ENCODE assay signal across 8 mouse cellular contexts in the genomic region with DNA sequence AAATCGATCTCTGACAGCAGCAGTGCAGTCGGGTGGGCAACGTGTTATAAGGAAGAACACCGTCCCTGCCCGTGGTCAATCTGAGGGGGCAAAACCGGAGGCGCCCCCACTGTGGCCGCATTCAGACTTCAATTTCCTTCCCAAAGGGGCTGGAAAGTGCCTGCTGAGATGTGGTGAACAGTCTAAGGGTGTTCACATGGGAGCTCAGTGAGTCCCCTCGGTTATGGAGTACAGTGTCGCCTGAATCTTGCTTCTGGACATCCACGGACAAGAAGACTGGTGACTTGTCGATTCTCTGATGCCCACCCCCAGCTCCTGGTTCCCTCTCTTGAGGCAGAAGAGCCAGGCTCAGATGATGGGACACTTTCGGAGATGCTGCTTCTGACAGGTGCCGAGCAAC. TPM values are rescaled to one million over a fixed set of nuclear protein-coding genes. Genes with fewer than 3 reads are reported as not detected.
DNase-seq lines count a peak whose midpoint lies in the region; ATAC-seq and TF ChIP-seq lines count a peak whose summit lies in the region.

No protein-coding gene starts in this region.

- no peaks in the 10 kb centered on the region; the same call in 1 of the 2 replicates for H3K36me3 ChIP-seq in kidney, adult 2 months (ENCODE audit: control insufficient read depth, insufficient read depth, low read length)
- peaks cover 14% of the 10 kb centered on the region for H3K36me3 ChIP-seq in hindbrain, embryonic 12.5 days
- H3K36me3 ChIP-seq in midbrain, embryonic 13.5 days = peaks cover 35% of the 10 kb centered on the region

- 13% methylated on average over 14 of the region's 14 CpGs for WGBS in kidney, adult 2 months
- 18% methylated on average over 14 of the region's 14 CpGs for WGBS in hindbrain, embryonic 12.5 days
- WGBS in midbrain, embryonic 13.5 days = 14% methylated on average over 14 of the region's 14 CpGs

- peak overlapping the region; percentile 57 for H3K27ac ChIP-seq in kidney, adult 2 months (ENCODE audit: insufficient read depth, low read depth, low read length)
- no peak overlapping the region for H3K27ac ChIP-seq in brown adipose tissue, adult 24 weeks (replicated peaks; ENCODE audit: low read depth, low read length)
- H3K27ac ChIP-seq in hindbrain, embryonic 12.5 days = no peak overlapping the region
- no peak overlapping the region for H3K27ac ChIP-seq in midbrain, embryonic 13.5 days

- no peak for DNase-seq in kidney, adult 2 months
- DNase-seq in kidney, postnatal 36 days = no peak
- DNase-seq in urinary bladder, postnatal 14 days (ENCODE audit: low spot score) = no peak
- DNase-seq in layer of hippocampus, adult 9-11 months = no peak
- DNase-seq in adrenal gland, postnatal 14 days = no peak

- peak; percentile 68 for ATAC-seq in hindbrain, embryonic 12.5 days (ENCODE audit: low FRiP score)
- ATAC-seq in midbrain, embryonic 13.5 days = peak; percentile 57

- peak overlapping the region; percentile 84 for H3K4me2 ChIP-seq in hindbrain, embryonic 12.5 days (replicated peaks)
- peak overlapping the region; percentile 85 for H3K4me2 ChIP-seq in midbrain, embryonic 13.5 days (replicated peaks)

- H3K9ac ChIP-seq in hindbrain, embryonic 12.5 days = peak overlapping the region; percentile 84
- peak overlapping the region; percentile 80 for H3K9ac ChIP-seq in midbrain, embryonic 13.5 days (replicated peaks)

- H3K4me1 ChIP-seq in kidney, adult 2 months (ENCODE audit: control insufficient read depth, insufficient read depth, low read length) = peaks cover 8% of the 10 kb centered on the region
- no peaks in the 10 kb centered on the region for H3K4me1 ChIP-seq in brown adipose tissue, adult 24 weeks (ENCODE audit: control insufficient read depth, insufficient read depth, insufficient read length, low read length)
- peaks cover 9% of the 10 kb centered on the region for H3K4me1 ChIP-seq in hindbrain, embryonic 12.5 days
- H3K4me1 ChIP-seq in midbrain, embryonic 13.5 days (replicated peaks) = peaks cover 13% of the 10 kb centered on the region

- H3K27me3 ChIP-seq in kidney, adult 2 months (replicated peaks; ENCODE audit: control insufficient read depth, insufficient read depth, low read length) = no peaks in the 10 kb centered on the region
- no peaks in the 10 kb centered on the region for H3K27me3 ChIP-seq in hindbrain, embryonic 12.5 days
- H3K27me3 ChIP-seq in midbrain, embryonic 13.5 days = no peaks in the 10 kb centered on the region

- H3K4me3 ChIP-seq in kidney, adult 2 months (ENCODE audit: insufficient read depth, low read depth, low read length) = peak overlapping the region; percentile 91
- H3K4me3 ChIP-seq in brown adipose tissue, adult 24 weeks (ENCODE audit: insufficient read depth, low read depth, low read length) = peak overlapping the region; percentile 90
- H3K4me3 ChIP-seq in hindbrain, embryonic 12.5 days = peak overlapping the region; percentile 79
- H3K4me3 ChIP-seq in midbrain, embryonic 13.5 days (replicated peaks) = peak overlapping the region; percentile 80

- no peaks in the 10 kb centered on the region for H3K9me3 ChIP-seq in hindbrain, embryonic 12.5 days (replicated peaks)
- H3K9me3 ChIP-seq in midbrain, embryonic 13.5 days = no peaks in the 10 kb centered on the region

- TF ChIP-seq POLR2A in kidney, adult 2 months (IDR thresholded peaks at IDR 0.05; ENCODE audit: low read depth, low read length) = no peak

- TF ChIP-seq CTCF in kidney, adult 2 months (conservative IDR thresholded peaks at IDR 0.05; ENCODE audit: insufficient read depth, insufficient read length, low read depth, low read length) = no peak

RNA-seq across cellular contexts. Expression of a gene that starts 0.6 kb away (rescaled TPM):
- 2.2 and 5.2 TPM in 2 replicates for polyA plus RNA-seq in kidney, adult 2 months (2012; rRNA removed)
- 1.6 and 2.6 TPM in 2 replicates for polyA plus RNA-seq in brown adipose tissue, adult 24 weeks (2012; ENCODE audit: insufficient read depth, insufficient read length, missing spikeins)
- polyA plus RNA-seq in hindbrain, embryonic 12.5 days (2016; fragmentation: Nextera tagmentation; extraction: Ambion mirVana) = 10.1 and 10.3 TPM in 2 replicates
- polyA plus RNA-seq in midbrain, embryonic 13.5 days (2015; fragmentation: Nextera tagmentation; extraction: Ambion mirVana) = 11.3 and 11.6 TPM in 2 replicates
- total RNA-seq in adrenal gland, postnatal 14 days (2021) = 6.2 and 8.6 TPM in 2 replicates

RNA-seq across cellular contexts. Expression of a gene that starts 11.7 kb away (rescaled TPM):
- not detected in 2 replicates for polyA plus RNA-seq in kidney, adult 2 months (2012; rRNA removed)
- not detected in 2 replicates for polyA plus RNA-seq in brown adipose tissue, adult 24 weeks (2012; ENCODE audit: insufficient read depth, insufficient read length, missing spikeins)
- not detected in 2 replicates for polyA plus RNA-seq in hindbrain, embryonic 12.5 days (2016; fragmentation: Nextera tagmentation; extraction: Ambion mirVana)
- not detected in 2 replicates for polyA plus RNA-seq in midbrain, embryonic 13.5 days (2015; fragmentation: Nextera tagmentation; extraction: Ambion mirVana)
- total RNA-seq in adrenal gland, postnatal 14 days (2021) = not detected in 2 replicates

RNA-seq across cellular contexts. Expression of a gene that starts 45.6 kb away (rescaled TPM):
- not detected in 2 replicates for polyA plus RNA-seq in kidney, adult 2 months (2012; rRNA removed)
- polyA plus RNA-seq in brown adipose tissue, adult 24 weeks (2012; ENCODE audit: insufficient read depth, insufficient read length, missing spikeins) = not detected in 2 replicates
- polyA plus RNA-seq in hindbrain, embryonic 12.5 days (2016; fragmentation: Nextera tagmentation; extraction: Ambion mirVana) = not detected in 2 replicates
- polyA plus RNA-seq in midbrain, embryonic 13.5 days (2015; fragmentation: Nextera tagmentation; extraction: Ambion mirVana) = not detected in 2 replicates
- 0.38 and 0.48 TPM in 2 replicates for total RNA-seq in adrenal gland, postnatal 14 days (2021)

RNA-seq across cellular contexts. Expression of a gene that starts 56.2 kb away (rescaled TPM):
- not detected in 2 replicates for polyA plus RNA-seq in kidney, adult 2 months (2012; rRNA removed)
- not detected in 2 replicates for polyA plus RNA-seq in brown adipose tissue, adult 24 weeks (2012; ENCODE audit: insufficient read depth, insufficient read length, missing spikeins)
- not detected in 2 replicates for polyA plus RNA-seq in hindbrain, embryonic 12.5 days (2016; fragmentation: Nextera tagmentation; extraction: Ambion mirVana)
- polyA plus RNA-seq in midbrain, embryonic 13.5 days (2015; fragmentation: Nextera tagmentation; extraction: Ambion mirVana) = not detected in 2 replicates
- not detected in 2 replicates for total RNA-seq in adrenal gland, postnatal 14 days (2021)
